ENCODE assay signal across 10 mouse cellular contexts in the genomic region with DNA sequence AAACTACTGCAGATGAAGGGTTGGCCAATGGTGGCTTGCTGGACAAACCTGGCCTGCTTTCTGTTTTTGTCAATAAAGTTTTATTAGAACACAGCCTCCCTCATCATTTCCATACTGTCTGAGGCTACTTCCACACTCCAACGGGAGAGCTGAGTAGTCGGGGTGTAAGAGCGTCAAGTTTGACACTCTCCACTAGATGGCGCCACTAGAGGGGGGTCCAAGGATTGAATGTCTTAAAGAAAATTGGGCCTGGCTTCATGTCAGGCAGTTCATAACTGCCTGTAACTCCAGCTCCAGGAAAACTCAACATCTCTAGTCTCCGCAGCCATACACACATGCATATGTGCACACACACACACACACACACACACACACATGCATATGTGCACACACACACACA. TPM values are rescaled to one million over a fixed set of nuclear protein-coding genes. Genes with fewer than 3 reads are reported as not detected.
DNase-seq lines count a peak whose midpoint lies in the region; ATAC-seq and TF ChIP-seq lines count a peak whose summit lies in the region.
"Had no signal": no experiment of that assay in that cellular context is flagged by ENCODE, and none has a peak within 500 bp of the region (broad histone marks: within the 10 kb centered on the region; RNA-seq: fewer than 3 reads in every experiment).

No protein-coding gene starts in this region.

- no peak for ATAC-seq in Patski

- in situ Hi-C loops in Patski (cut with MboI; ENCODE audit: low pct_unique_long_range_greater_than_20kb): loop anchor here (5.0 kb wide), 1 partner anchor 92 kb away; no protein-coding TSS in a partner anchor

- CTCF ChIA-PET in Patski (lab: Charles Lee): interaction anchor here (1.0 to 2.5 kb wide), 16 partner anchors 8 to 159 kb away, joined by 3 to 12 read pairs (median 6); no protein-coding TSS in a partner anchor

- H3K36me3 ChIP-seq in heart, adult 2 months (ENCODE audit: control insufficient read depth, insufficient read depth, low read length): no peaks in the 10 kb centered on the region
- no peaks in the 10 kb centered on the region for H3K36me3 ChIP-seq in heart, embryonic 10.5 days
- H3K36me3 ChIP-seq: embryonic facial prominence, embryonic 12.5 days; lung, embryonic 15.5 days had no signal

- H3K27ac ChIP-seq in heart, adult 2 months: no peak overlapping the region
- H3K27ac ChIP-seq in heart, embryonic 10.5 days: no peak overlapping the region

- no peak for TF ChIP-seq POLR2A in heart, adult 2 months (IDR thresholded peaks at IDR 0.05; ENCODE audit: insufficient read depth, low read depth, low read length)

- no peaks in the 10 kb centered on the region for H3K27me3 ChIP-seq in heart, adult 2 months (ENCODE audit: control insufficient read depth, insufficient read depth, low read length)
- no peaks in the 10 kb centered on the region for H3K27me3 ChIP-seq in heart, embryonic 10.5 days (ENCODE audit: insufficient read depth, poor library complexity, severe bottlenecking)
- no peaks in the 10 kb centered on the region for H3K27me3 ChIP-seq in Patski
- H3K27me3 ChIP-seq: embryonic facial prominence, embryonic 12.5 days; lung, embryonic 15.5 days had no signal

- DNase-seq in heart, adult 2 months: peak; percentile 43 to 45
- DNase-seq in heart, embryonic 10.5 days (ENCODE audit: low spot score): no peak
- DNase-seq in 3T3-L1 (ENCODE audit: low read depth, low spot score) (peak; percentile 90), Patski (ENCODE audit: low read depth, low spot score) (peak; percentile 61)
- peak; percentile 87 for DNase-seq in embryo, embryonic 10.5 days (ENCODE audit: low spot score)
- DNase-seq in kidney, postnatal 25 days: peak; percentile 50 to 67
- peak; percentile 54 for DNase-seq in ovary, postnatal 36 days (ENCODE audit: low spot score)
- no peak for DNase-seq in frontal cortex, postnatal 14 days (ENCODE audit: low spot score in 2 of 2)

- H3K4me3 ChIP-seq in heart, adult 2 months: no peak overlapping the region
- no peak overlapping the region for H3K4me3 ChIP-seq in heart, embryonic 10.5 days
- H3K4me3 ChIP-seq: lung, embryonic 15.5 days had no signal

- TF ChIP-seq CTCF in heart, adult 2 months (IDR thresholded peaks at IDR 0.05): peak; percentile 81
- peak; percentile 88 for TF ChIP-seq CTCF in Patski (IDR thresholded peaks at IDR 0.05)

- TF ChIP-seq EP300 in heart, adult 2 months (IDR thresholded peaks at IDR 0.05; ENCODE audit: insufficient read depth, low read depth, low read length): no peak

- H3K4me1 ChIP-seq in heart, adult 2 months (ENCODE audit: control insufficient read depth, insufficient read depth, low read length): peaks cover 1% of the 10 kb centered on the region; the same call in 1 of the 2 replicates
- H3K4me1 ChIP-seq in heart, embryonic 10.5 days: peaks cover 36% of the 10 kb centered on the region

- H3K9ac ChIP-seq in heart, adult 2 months (ENCODE audit: low read depth, low read length): no peak overlapping the region
- H3K9ac ChIP-seq: embryonic facial prominence, embryonic 12.5 days; lung, embryonic 15.5 days had no signal

- whole genome bisulfite sequencing in heart, adult 2 months: 37% methylated on average over 5 of the region's 5 CpGs
- WGBS in heart, embryonic 10.5 days: 40% methylated on average over 5 of the region's 5 CpGs

- POLR2A ChIA-PET in Patski (lab: Charles Lee): interaction anchor here (0.5 to 2.6 kb wide), 3 partner anchors 19 to 110 kb away, joined by 3 to 10 read pairs (median 3); partner anchors contain the start of gene Dusp5

- no peaks in the 10 kb centered on the region for H3K79me2 ChIP-seq in heart, adult 2 months (replicated peaks; ENCODE audit: control insufficient read depth, insufficient read depth, low read length)

- intact Hi-C loops in heart, adult 2 months (cut with DNase I): loop anchor here (1.0 to 5.0 kb wide), 2 partner anchors 112 to 159 kb away; no protein-coding TSS in a partner anchor

- H3K9me3 ChIP-seq in heart, embryonic 10.5 days: no peaks in the 10 kb centered on the region
- H3K9me3 ChIP-seq: embryonic facial prominence, embryonic 12.5 days; lung, embryonic 15.5 days had no signal

RNA-seq across cellular contexts. Expression of gene Smndc1, which starts 29.5 kb away (rescaled TPM):
- 10 to 100 TPM; 32.7 to 35.5 TPM for total RNA-seq in heart, adult 2 months (2021)
- polyA plus RNA-seq in heart, adult 2 months (2012; rRNA removed): 6.2 and 6.3 TPM in 2 replicates
- 27.6 and 31.7 TPM in 2 replicates for polyA plus RNA-seq in heart, embryonic 10.5 days (2016; fragmentation: Nextera tagmentation; extraction: Ambion mirVana)
- polyA plus RNA-seq in Patski (2021): 59.3 TPM

RNA-seq across cellular contexts. Expression of gene Gm10197, which starts 48.3 kb away (rescaled TPM):
- not detected for total RNA-seq in heart, adult 2 months (2021)
- not detected in 2 replicates for polyA plus RNA-seq in heart, adult 2 months (2012; rRNA removed)
- polyA plus RNA-seq in heart, embryonic 10.5 days (2016; fragmentation: Nextera tagmentation; extraction: Ambion mirVana): not detected in 2 replicates
- polyA plus RNA-seq in Patski (2021): 32.0 TPM
- polyA plus RNA-seq: embryonic facial prominence, embryonic 12.5 days had no signal

Comparison
In these comparisons a context has a peak if more than half of its experiments do, and no peak if none do; other contexts are left out.
1. DNase-seq: peak in heart, adult 2 months (2 of 2), 3T3-L1 (single experiment), Patski (single experiment), embryo, embryonic 10.5 days (single experiment), kidney, postnatal 25 days (2 of 2) and ovary, postnatal 36 days (single experiment); none in heart, embryonic 10.5 days (single experiment) and frontal cortex, postnatal 14 days (0 of 2).
2. RNA of gene Gm10197, which starts 48.3 kb away (polyA plus RNA-seq): 32.0 TPM in Patski (single experiment); not detected in heart, adult 2 months and not detected in heart, embryonic 10.5 days; every median in the first group is over 10 times any median in the second.